Mouse (Mus musculus) sigmoid colon, adult 10 weeks (tissue): Measurements from ENCODE around the gene Ern2. TPM values are rescaled to one million over a fixed set of nuclear protein-coding genes. Genes with fewer than 3 reads are reported as not detected.

Experiments
- polyA plus RNA-seq: library from polyadenylated mRNA; stranded (reverse); fragments of 350-450 nt; fragmentation: Illumina TruSeq; extraction: RNeasy Lipid Tissue Mini Kit (QIAGEN cat#74804); gene quantifications from one replicate; pipeline ENCODE4 v1.2.3, GENCODE M21; 2014; ENCODE audit warnings: low read depth, low replicate concordance

Gene Ern2
- 1.5 TPM for polyA plus RNA-seq

DNA sequence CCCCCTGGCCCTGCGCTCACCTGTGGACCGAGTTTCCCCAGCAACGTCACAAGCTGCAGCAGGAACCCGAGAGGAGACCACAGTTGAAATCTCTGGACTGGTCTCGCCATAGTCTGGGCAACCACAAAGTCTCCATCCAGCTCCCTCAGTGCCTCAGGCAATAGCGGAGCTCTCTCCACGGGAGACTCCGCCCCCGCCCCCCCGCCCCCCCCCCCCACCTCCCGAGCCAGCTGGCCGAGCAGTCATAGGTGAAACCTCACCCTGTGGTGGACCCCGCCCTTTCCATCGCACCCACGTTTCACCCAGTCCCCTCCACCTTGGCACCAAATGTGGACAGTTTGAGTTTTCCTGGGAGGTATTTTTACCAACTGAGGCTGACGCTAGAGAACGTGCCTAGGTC is at the start of gene Ern2:
Gene Ern2, minus strand, starts transcription at position 165 of the 400 bp plus-strand sequence.

DNA sequence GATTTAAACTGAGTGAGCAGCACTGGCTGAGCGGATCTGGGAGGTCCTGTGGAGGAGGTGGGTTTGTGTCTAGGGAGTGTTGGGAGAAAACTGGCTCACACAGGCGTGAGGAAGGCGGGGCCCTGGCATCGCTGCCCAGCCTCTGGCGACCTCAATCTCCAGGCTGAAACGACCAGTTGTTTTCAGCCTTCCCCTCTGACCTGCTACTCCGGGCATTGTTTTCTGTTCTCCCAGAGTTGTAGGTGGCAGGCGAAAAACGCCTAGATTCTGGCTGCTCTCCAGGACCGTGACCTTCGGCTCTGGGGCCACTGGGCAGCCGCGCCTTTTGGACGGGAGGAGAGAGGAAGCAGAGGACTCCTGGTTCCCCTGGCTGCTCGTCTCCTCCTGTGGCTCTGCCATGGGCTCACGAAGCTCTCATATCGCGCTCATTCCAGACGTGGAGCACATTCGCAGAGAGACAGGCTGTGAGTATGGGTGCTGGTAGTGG is 33.4 kb upstream of the Ern2 start, which contains the start of gene Chp2:
Gene Chp2, plus strand, starts transcription at position 182 of the 487 bp plus-strand sequence.

DNA sequence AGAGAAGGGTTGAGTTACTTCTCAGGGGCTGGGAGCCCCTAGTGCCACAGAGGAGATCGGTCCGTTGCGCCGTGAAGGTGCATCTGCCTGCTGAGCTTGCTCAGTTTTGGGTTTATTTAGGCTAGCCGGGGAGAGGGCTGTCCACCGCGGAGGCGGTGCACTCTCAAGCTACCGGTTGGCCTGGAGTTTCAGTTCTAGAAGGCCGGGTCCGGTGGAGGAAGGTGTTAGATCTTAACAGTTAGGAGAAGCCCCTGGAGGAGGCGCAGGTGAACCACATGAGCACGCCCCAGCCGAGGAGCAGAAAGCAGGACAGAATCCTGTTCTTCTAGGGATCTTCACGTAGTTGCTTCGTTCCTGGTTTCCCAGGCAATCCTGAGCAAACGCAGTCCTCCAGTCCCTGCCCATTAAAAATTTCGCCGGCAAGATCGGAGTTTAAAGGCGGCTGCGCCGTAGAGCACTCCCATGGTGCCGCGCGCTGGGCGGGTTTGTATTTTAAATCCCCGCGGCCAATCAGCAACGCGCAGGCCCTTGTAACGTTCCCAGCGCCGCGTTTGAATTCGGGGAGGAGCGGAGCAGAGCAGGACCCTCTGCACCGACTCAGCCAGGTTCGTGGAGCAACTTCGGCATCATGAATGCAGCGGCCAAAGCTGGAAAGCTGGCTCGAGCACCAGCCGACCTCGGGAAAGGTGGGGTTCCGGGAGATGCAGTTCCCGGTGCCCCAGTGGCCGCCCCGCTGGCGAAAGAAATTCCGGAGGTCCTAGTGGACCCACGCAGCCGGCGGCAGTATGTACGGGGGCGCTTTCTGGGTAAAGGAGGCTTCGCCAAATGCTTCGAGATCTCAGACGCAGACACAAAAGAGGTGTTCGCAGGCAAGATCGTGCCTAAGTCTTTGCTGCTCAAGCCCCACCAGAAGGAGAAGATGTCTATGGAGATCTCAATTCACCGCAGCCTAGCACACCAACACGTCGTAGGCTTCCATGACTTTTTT is 26.8 kb downstream of the Ern2 start, which contains the start of gene Plk1:
Gene Plk1, plus strand, starts transcription at position 525 of the 988 bp plus-strand sequence.

DNA sequence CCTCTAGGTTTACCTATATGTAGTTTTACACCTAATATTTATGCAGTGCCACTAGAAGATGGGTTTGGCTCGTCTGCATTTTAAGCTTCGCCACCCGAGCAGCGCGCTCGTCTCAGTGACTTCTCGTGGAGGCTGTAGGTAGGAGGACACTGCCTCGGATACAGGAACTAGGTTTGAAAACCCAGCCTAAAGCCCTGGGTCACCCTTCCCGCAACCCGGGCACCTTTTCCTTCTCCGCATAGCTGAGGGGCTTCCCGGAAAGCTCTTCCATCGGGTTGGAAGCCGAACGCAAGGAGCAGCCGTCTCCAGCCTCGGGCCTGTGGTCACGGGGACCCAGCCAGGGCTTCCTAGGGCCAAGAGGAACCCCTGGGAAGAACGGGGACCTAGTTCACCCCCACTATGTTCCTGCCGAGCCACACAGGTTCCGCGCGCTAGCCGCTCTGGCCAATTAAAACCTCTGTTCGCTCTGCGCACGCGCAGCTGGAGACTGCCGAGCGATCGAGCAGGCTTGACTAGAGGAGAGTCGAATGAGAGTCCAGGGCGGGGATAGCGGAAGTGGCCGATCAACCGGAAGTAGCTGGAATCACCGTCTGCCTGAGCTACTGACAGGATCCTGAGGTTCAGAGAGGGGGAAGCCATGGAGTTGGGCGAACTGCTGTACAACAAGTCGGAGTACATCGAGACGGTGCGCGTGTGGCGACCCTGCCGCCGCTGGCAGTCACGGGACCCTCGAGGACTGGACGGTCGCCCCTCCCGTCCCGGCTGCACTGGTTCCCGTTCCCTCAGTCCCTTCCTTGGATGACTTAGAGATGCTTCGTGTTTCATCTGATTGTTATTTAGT is 53.3 kb downstream of the Ern2 start, which contains the start of the genes Palb2 and Dctn5:
Gene Palb2, minus strand, starts transcription at position 489 of the 841 bp plus-strand sequence.
Gene Dctn5, plus strand, starts transcription at position 545 of the 841 bp plus-strand sequence.

Other genes starting within 250 kb of the Ern2 start
- gene Cog7, start 204.5 kb downstream of the Ern2 start, polyA plus RNA-seq, result 12.5 TPM
- 3.9 TPM for gene Gga2, start 165.0 kb downstream of the Ern2 start, polyA plus RNA-seq
- 23.0 TPM for gene Ubfd1, start 119.0 kb downstream of the Ern2 start, polyA plus RNA-seq
- gene Ears2, start 118.9 kb downstream of the Ern2 start, polyA plus RNA-seq, result 2.1 TPM
- 716 TPM for gene Ndufab1, start 84.3 kb downstream of the Ern2 start, polyA plus RNA-seq
- 9.9 TPM for gene Palb2, start 53.2 kb downstream of the Ern2 start, polyA plus RNA-seq
- gene Dctn5, start 53.2 kb downstream of the Ern2 start, polyA plus RNA-seq, result 110 TPM
- gene Plk1, start 26.8 kb downstream of the Ern2 start, polyA plus RNA-seq, result 0.82 TPM
- gene Chp2, start 33.3 kb upstream of the Ern2 start, polyA plus RNA-seq, result 223 TPM
- 23.0 TPM for gene Prkcb, start 102.5 kb upstream of the Ern2 start, polyA plus RNA-seq